Mouse (Mus musculus) ovary, adult 10 weeks (tissue): ENCODE results near the gene Aktip. TPM values are rescaled to one million over a fixed set of nuclear protein-coding genes. Genes with fewer than 3 reads are reported as not detected.

Experiments
- polyA plus RNA-seq: library from polyadenylated mRNA; stranded (reverse); fragments of 350-450 nt; fragmentation: Illumina TruSeq; extraction: RNeasy Lipid Tissue Mini Kit (QIAGEN cat#74804); gene quantifications from one replicate; pipeline ENCODE4 v1.2.3, GENCODE M21; 2014

Gene Aktip
- 55.0 TPM for polyA plus RNA-seq

GRCm38 (mm10) chr8:91199876-91200275, at the start of gene Aktip:
Aktip (minus strand) TSS chr8:91199976.

GRCm38 (mm10) chr8:91069834-91070233, 129.9 kb downstream of the Aktip start, which contains the start of gene Rbl2:
Rbl2 (plus strand) TSS chr8:91070057.

Other genes starting within 250 kb of the Aktip start
- gene Rbl2, start 129.9 kb downstream of the Aktip start, polyA plus RNA-seq, result 71.8 TPM
- gene Rpgrip1l, start 113.3 kb upstream of the Aktip start, polyA plus RNA-seq, result 30.7 TPM
- 67.0 TPM for gene Fto, start 113.5 kb upstream of the Aktip start, polyA plus RNA-seq